Comparison of ENCODE assay signal across 26 mouse cellular contexts in the genomic region with DNA sequence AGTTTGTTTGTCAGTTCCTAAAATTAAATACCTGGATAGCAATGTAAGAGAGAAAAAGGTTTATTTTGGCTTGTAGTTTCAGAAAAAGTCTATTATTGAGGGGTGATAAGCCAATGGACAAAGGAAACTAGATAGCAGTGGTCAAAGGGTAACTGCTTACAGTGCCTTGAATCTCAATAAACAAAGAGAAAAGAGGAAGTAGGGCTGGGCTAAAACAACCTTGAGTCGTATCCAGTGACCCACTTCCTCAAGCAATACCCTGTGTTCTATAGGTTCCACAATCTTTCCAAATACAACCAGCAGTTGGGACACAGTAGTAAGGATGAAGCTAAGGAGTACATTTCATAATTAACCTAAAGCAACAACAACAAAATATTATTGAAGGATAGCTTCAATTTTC.
"Had no signal": no experiment of that assay in that cellular context is flagged by ENCODE, and none has a peak within 500 bp of the region (broad histone marks: within the 10 kb centered on the region; RNA-seq: fewer than 3 reads in every experiment).

No protein-coding gene starts in this region.

- DNase-seq: cerebellum, adult 9-11 months; cerebellum, postnatal 14 days; cerebellum, postnatal 25 days; cerebellum, postnatal 36 days; embryo, embryonic 11 days; forebrain, postnatal 0 days; gastrocnemius, adult 2 months; gastrocnemius, postnatal 10 days; gastrocnemius, postnatal 14 days; gastrocnemius, postnatal 25 days; gastrocnemius, postnatal 36 days; heart, adult 18-20 months; heart, adult 2 months had no signal

- H3K27ac ChIP-seq: embryonic facial prominence, embryonic 10.5 days; embryonic facial prominence, embryonic 12.5 days; embryonic facial prominence, embryonic 13.5 days; embryonic facial prominence, embryonic 15.5 days; forebrain, embryonic 10.5 days; forebrain, embryonic 12.5 days; forebrain, embryonic 13.5 days; forebrain, embryonic 15.5 days; gastrocnemius, adult 2 months; heart, adult 2 months; heart, embryonic 10.5 days had no signal

- H3K4me1 ChIP-seq: embryonic facial prominence, embryonic 10.5 days; embryonic facial prominence, embryonic 12.5 days; embryonic facial prominence, embryonic 13.5 days; embryonic facial prominence, embryonic 15.5 days; forebrain, embryonic 10.5 days; forebrain, embryonic 12.5 days; forebrain, embryonic 13.5 days; forebrain, embryonic 15.5 days; heart, embryonic 10.5 days; heart, embryonic 12.5 days had no signal

- ATAC-seq: forebrain, embryonic 13.5 days; forebrain, embryonic 14.5 days; forebrain, embryonic 15.5 days; forebrain, embryonic 16.5 days; forebrain, postnatal 0 days had no signal

- H3K9ac ChIP-seq: embryonic facial prominence, embryonic 12.5 days; embryonic facial prominence, embryonic 13.5 days; embryonic facial prominence, embryonic 15.5 days; forebrain, embryonic 12.5 days; forebrain, embryonic 13.5 days; forebrain, embryonic 15.5 days; forebrain, postnatal 0 days; heart, embryonic 12.5 days had no signal

- H3K4me3 ChIP-seq: embryonic facial prominence, embryonic 10.5 days; embryonic facial prominence, embryonic 12.5 days; embryonic facial prominence, embryonic 13.5 days; embryonic facial prominence, embryonic 15.5 days; erythroblast, embryonic 14.5 days; forebrain, embryonic 10.5 days; forebrain, embryonic 12.5 days; forebrain, embryonic 13.5 days; forebrain, embryonic 15.5 days; gastrocnemius, adult 2 months; heart, adult 2 months; heart, embryonic 10.5 days; heart, embryonic 12.5 days had no signal

- H3K9me3 ChIP-seq: embryonic facial prominence, embryonic 10.5 days; embryonic facial prominence, embryonic 12.5 days; embryonic facial prominence, embryonic 13.5 days; embryonic facial prominence, embryonic 15.5 days; forebrain, embryonic 10.5 days; forebrain, embryonic 12.5 days; forebrain, embryonic 13.5 days; forebrain, embryonic 15.5 days; heart, embryonic 10.5 days; heart, embryonic 12.5 days had no signal

- H3K36me3 ChIP-seq: embryonic facial prominence, embryonic 10.5 days; embryonic facial prominence, embryonic 12.5 days; embryonic facial prominence, embryonic 13.5 days; embryonic facial prominence, embryonic 15.5 days; forebrain, embryonic 10.5 days; forebrain, embryonic 12.5 days; forebrain, embryonic 15.5 days; heart, embryonic 10.5 days; heart, embryonic 12.5 days had no signal

- H3K27me3 ChIP-seq: embryonic facial prominence, embryonic 12.5 days; embryonic facial prominence, embryonic 13.5 days; embryonic facial prominence, embryonic 15.5 days; forebrain, embryonic 12.5 days; forebrain, embryonic 13.5 days; forebrain, embryonic 15.5 days; heart, embryonic 12.5 days had no signal
